Mouse (Mus musculus) hindbrain, embryonic 14.5 days (tissue): Measurements from ENCODE around the gene Gpr141. TPM values are rescaled to one million over a fixed set of nuclear protein-coding genes. Genes with fewer than 3 reads are reported as not detected.

Experiments used
- ATAC-seq: fragments of 200-750 bp; cut with Nextera tagmentation; 2 replicates; pipeline ENCODE4 v1.8.0; 2017; ENCODE audit warnings: moderate number of reproducible peaks, mild to moderate bottlenecking, moderate TSS enrichment, moderate library complexity; ENCODE audit not compliant: low FRiP score
- DNase-seq: peaks from one replicate; pipeline ENCODE4 v3.0.0-alpha.2; 2015; ENCODE audit warnings: low spot score
- H3K27ac ChIP-seq: fragments of 300-500 bp; sonication (generic); 2 replicates; pipeline ENCODE4 v1.5.1; 2014; ENCODE audit warnings: mild to moderate bottlenecking, moderate library complexity
- H3K27me3 ChIP-seq: fragments of 300-500 bp; sonication (generic); 2 replicates; pipeline ENCODE4 v1.6.1; 2014; ENCODE audit warnings: mild to moderate bottlenecking, low read length, mixed read lengths; ENCODE audit not compliant: control insufficient read depth, insufficient read depth
- H3K36me3 ChIP-seq: fragments of 300-500 bp; sonication (generic); replicated peaks from 2 replicates; pipeline ENCODE4 v1.6.1; 2014; ENCODE audit not compliant: control insufficient read depth, insufficient read depth
- H3K4me1 ChIP-seq: fragments of 300-500 bp; sonication (generic); replicated peaks from 2 replicates; pipeline ENCODE4 v1.6.1; 2014; ENCODE audit warnings: antibody characterized with exemption, low read length, mixed read lengths; ENCODE audit not compliant: control insufficient read depth, insufficient read depth
- H3K4me2 ChIP-seq: fragments of 300-500 bp; sonication (generic); replicated peaks from 2 replicates; pipeline ENCODE4 v1.6.1; 2014; ENCODE audit warnings: mild to moderate bottlenecking, moderate library complexity
- H3K4me3 ChIP-seq: fragments of 300-500 bp; sonication (generic); replicated peaks from 2 replicates; pipeline ENCODE4 v1.5.1; 2014; ENCODE audit warnings: mild to moderate bottlenecking, low read length
- H3K9ac ChIP-seq: fragments of 300-500 bp; sonication (generic); 2 replicates; pipeline ENCODE4 v1.6.1; 2014
- H3K9me3 ChIP-seq: fragments of 300-500 bp; sonication (generic); 2 replicates; pipeline ENCODE4 v1.6.1; 2016; ENCODE audit warnings: low read length; ENCODE audit not compliant: control insufficient read depth
- WGBS: fragments of 180-500 bp; shearing (Covaris S2); extraction: QIAGEN DNeasy Blood & Tissue Kit; methylation state at CpG from one replicate; pipeline ENCODE4 v1.1.7; 2014; 5-methylcytosine and 5-hydroxymethylcytosine counted together
- polyA plus RNA-seq: library from polyadenylated mRNA; unstranded; fragments of >200 nt; fragmentation: Nextera tagmentation; extraction: Ambion mirVana; gene quantifications from 2 replicates; pipeline ENCODE4 v1.2.1, GENCODE M21; 2014

The Gpr141 gene
- polyA plus RNA-seq: 0.11 and 0.12 TPM in 2 replicates

DNA sequence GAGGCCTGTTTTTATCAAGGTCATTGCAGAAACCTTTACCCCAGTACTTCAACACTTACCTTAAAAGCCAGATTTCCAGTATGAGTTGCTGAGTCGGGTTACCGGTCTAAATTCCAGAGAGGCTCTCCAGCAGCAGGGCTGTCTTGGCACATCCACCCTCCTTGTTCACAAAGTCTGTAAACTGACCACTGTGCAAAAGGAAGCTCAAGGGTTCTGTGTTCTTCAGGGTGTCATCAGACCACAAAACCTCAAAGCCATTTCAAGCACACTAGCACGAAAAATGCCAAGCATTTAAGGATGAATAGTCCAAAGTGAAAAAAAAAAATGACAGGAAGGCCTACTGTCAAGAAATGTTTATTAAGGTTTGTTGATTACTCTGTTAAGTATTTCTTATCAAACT lies at the start of gene Gpr141:
Gene Gpr141 (minus strand): TSS at position 187 of the 400 bp plus-strand sequence.
- 73% methylated on average over 3 of the region's 3 CpGs for WGBS
- ATAC-seq (no peak), DNase-seq (no peak)
- no peaks in the 10 kb centered on the region for H3K4me1 ChIP-seq
- no peak within 1 kb of the TSS for H3K27ac ChIP-seq
- no peaks in the 10 kb centered on the region for H3K36me3 ChIP-seq
- no peaks in the 10 kb centered on the region for H3K9me3 ChIP-seq
- no peaks in the 10 kb centered on the region for H3K27me3 ChIP-seq
- H3K4me2 ChIP-seq: no peak within 1 kb of the TSS
- no peak within 1 kb of the TSS for H3K9ac ChIP-seq
- H3K4me3 ChIP-seq: no peak within 1 kb of the TSS

DNA sequence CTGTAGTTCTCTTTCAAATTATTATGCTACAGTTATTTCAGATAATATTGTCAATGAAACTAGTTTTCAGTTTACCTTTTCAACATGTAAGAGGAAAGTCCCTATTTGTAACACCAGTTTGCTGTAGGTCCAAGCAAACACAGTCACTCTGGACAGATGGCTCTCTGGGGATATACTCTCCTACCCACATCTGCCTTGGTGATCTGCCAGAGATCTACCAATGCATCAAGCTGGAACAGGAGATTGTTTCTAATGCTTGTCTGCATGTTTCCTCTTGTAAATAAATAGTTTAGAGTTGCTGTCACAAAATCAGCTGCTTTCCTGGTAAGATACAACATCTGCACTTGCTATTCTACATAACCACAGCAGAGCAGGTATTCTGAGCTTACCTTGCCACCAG lies 40.2 kb upstream of the Gpr141 start:
- Histone ChIP-seq H3K9me3 (no peaks in the 10 kb centered on the region), H3K27ac (no peak overlapping the region), H3K27me3 (peaks cover 13% of the 10 kb centered on the region; the same call in 1 of the 2 replicates), H3K36me3 (no peaks in the 10 kb centered on the region), H3K4me2 (no peak overlapping the region), H3K4me1 (no peaks in the 10 kb centered on the region), H3K4me3 (no peak overlapping the region), H3K9ac (no peak overlapping the region)
- no peak for DNase-seq
- no peak for ATAC-seq

DNA sequence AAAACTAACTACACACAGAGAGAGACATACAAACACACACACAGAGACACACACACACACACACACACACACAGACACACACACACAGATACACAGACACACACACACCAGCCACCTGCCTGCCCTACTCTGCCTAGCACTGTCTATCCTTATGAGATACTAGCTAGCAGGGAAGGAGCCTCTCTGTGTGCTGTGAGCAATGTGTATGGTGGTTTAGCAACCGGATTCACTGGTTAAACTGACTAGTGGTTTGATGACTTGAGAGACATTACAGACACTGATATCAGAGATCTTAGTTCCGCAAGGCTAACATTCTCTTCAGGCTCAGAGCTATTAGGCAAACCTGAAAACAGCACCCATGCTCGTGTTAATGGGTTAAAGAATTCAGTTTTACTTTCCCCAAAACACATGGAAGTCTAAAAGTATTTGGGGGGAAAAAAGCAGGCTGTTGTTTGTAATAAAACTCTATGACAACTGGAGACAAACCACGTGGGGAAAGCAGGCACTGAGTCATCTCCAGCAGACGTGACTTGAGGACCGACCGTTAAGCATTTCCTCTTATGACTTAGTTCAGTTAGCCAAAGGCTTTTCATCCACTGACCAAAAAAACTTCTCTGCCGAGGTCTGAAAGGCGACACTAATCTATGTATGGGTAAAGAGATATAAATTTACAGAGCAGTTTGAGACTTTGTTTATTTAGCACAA lies 30.7 kb upstream of the Gpr141 start:
- no peaks in the 10 kb centered on the region for H3K36me3 ChIP-seq
- H3K27ac ChIP-seq: no peak overlapping the region
- no peak for ATAC-seq
- no peak overlapping the region for H3K4me2 ChIP-seq
- 86% methylated on average over 9 of the region's 9 CpGs for WGBS
- H3K9ac ChIP-seq: no peak overlapping the region
- H3K9me3 ChIP-seq: no peaks in the 10 kb centered on the region
- DNase-seq: no peak
- no peak overlapping the region for H3K4me3 ChIP-seq
- no peaks in the 10 kb centered on the region for H3K4me1 ChIP-seq
- no peaks in the 10 kb centered on the region for H3K27me3 ChIP-seq

GRCm38 (mm10) chr13:19854049-19854448 lies 30.0 kb upstream of the Gpr141 start:
- Histone ChIP-seq H3K4me2 (no peak overlapping the region), H3K27me3 (no peaks in the 10 kb centered on the region), H3K4me1 (no peaks in the 10 kb centered on the region), H3K27ac (no peak overlapping the region), H3K9me3 (no peaks in the 10 kb centered on the region), H3K9ac (no peak overlapping the region), H3K36me3 (no peaks in the 10 kb centered on the region), H3K4me3 (no peak overlapping the region)
- WGBS: 76% methylated on average over 2 of the region's 2 CpGs
- DNase-seq (no peak), ATAC-seq (no peak)

DNA sequence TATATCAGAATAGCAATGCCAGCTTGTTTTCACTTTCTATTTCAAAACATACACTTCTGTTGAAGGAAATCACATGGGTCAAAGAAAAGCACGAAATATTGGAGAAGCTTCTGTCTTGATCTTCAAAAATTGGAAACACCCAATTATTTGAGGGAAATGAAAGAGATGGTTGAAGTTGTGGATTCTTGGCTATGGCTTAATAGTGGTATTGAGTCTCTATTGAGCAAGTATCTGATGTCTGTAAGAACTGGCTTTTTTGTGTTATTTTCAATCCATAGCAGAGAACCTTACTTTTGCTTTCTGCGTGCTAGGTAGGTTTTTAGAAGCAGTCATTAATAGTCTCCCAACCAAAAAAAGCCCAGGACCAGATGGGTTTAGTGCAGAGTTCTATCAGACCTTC lies 19.4 kb upstream of the Gpr141 start:
- Histone ChIP-seq H3K4me3 (no peak overlapping the region), H3K27ac (no peak overlapping the region), H3K36me3 (no peaks in the 10 kb centered on the region), H3K9me3 (no peaks in the 10 kb centered on the region), H3K4me1 (no peaks in the 10 kb centered on the region), H3K9ac (no peak overlapping the region), H3K27me3 (no peaks in the 10 kb centered on the region), H3K4me2 (no peak overlapping the region)
- no peak for DNase-seq
- 96% methylated on average over 2 of the region's 2 CpGs for WGBS
- ATAC-seq: no peak

- no peaks in the 10 kb centered on the region for H3K27me3 ChIP-seq
- no peak overlapping the region for H3K4me2 ChIP-seq
- H3K9ac ChIP-seq: no peak overlapping the region
- H3K4me3 ChIP-seq: no peak overlapping the region
- DNase-seq (no peak), ATAC-seq (no peak)
- H3K36me3 ChIP-seq: no peaks in the 10 kb centered on the region
- WGBS: 80% methylated on average over 3 of the region's 3 CpGs
- H3K4me1 ChIP-seq: no peaks in the 10 kb centered on the region
- H3K9me3 ChIP-seq: no peaks in the 10 kb centered on the region
- H3K27ac ChIP-seq: no peak overlapping the region
Observed at GRCm38 (mm10) chr13:19842707-19843106, 18.6 kb upstream of the Gpr141 start.

- no peak for ATAC-seq
- Histone ChIP-seq H3K9me3 (no peaks in the 10 kb centered on the region), H3K4me3 (no peak overlapping the region)
Observed at GRCm38 (mm10) chr13:19841615-19842014, 17.6 kb upstream of the Gpr141 start.

GRCm38 (mm10) chr13:19840206-19840605 lies 16.1 kb upstream of the Gpr141 start:
- Histone ChIP-seq H3K36me3 (no peaks in the 10 kb centered on the region), H3K9ac (no peak overlapping the region), H3K27ac (no peak overlapping the region), H3K4me2 (no peak overlapping the region), H3K4me3 (no peak overlapping the region), H3K9me3 (no peaks in the 10 kb centered on the region), H3K4me1 (no peaks in the 10 kb centered on the region), H3K27me3 (no peaks in the 10 kb centered on the region)
- DNase-seq (no peak), ATAC-seq (no peak)
- WGBS: 81% methylated on average over 1 of the region's 1 CpGs

More at GRCm38 (mm10) chr13:19841615-19842014, 17.6 kb upstream of the Gpr141 start:
- no peak overlapping the region for H3K27ac ChIP-seq
- H3K4me1 ChIP-seq: no peaks in the 10 kb centered on the region
- no peaks in the 10 kb centered on the region for H3K27me3 ChIP-seq
- no peaks in the 10 kb centered on the region for H3K36me3 ChIP-seq
- no peak for DNase-seq
- 83% methylated on average over 5 of the region's 5 CpGs for WGBS
- H3K9ac ChIP-seq: no peak overlapping the region
- H3K4me2 ChIP-seq: no peak overlapping the region

GRCm38 (mm10) chr13:19830560-19830959 lies 6.5 kb upstream of the Gpr141 start:
- ATAC-seq (no peak), DNase-seq (no peak)
- WGBS: 96% methylated on average over 4 of the region's 4 CpGs
- Histone ChIP-seq H3K27ac (no peak overlapping the region), H3K4me1 (no peaks in the 10 kb centered on the region), H3K4me2 (no peak overlapping the region), H3K9ac (no peak overlapping the region), H3K36me3 (no peaks in the 10 kb centered on the region), H3K4me3 (no peak overlapping the region), H3K9me3 (no peaks in the 10 kb centered on the region), H3K27me3 (no peaks in the 10 kb centered on the region)

DNA sequence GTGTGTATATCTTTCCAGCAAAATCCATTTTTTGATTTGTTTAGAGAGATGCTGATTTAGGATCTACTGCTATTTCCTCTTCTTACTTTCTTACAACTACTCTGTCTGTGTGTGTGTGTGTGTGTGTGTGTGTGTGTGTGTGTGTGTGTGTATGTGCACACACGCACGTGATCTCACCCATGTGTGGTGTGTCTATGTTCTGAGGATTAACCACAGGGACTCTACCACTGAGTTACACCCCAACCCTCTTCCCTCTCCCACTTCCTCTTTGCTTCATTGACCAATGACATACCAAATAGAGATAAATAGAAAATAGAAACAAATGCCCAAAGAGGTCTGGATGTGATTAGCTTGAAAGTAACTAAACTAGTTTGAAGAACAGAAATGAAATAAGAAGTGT lies 4.0 kb upstream of the Gpr141 start:
- Histone ChIP-seq H3K27ac (no peak overlapping the region), H3K4me1 (no peaks in the 10 kb centered on the region), H3K36me3 (no peaks in the 10 kb centered on the region), H3K27me3 (no peaks in the 10 kb centered on the region), H3K4me3 (no peak overlapping the region), H3K9me3 (no peaks in the 10 kb centered on the region), H3K4me2 (no peak overlapping the region), H3K9ac (no peak overlapping the region)
- no peak for DNase-seq
- ATAC-seq: no peak
- WGBS: 96% methylated on average over 2 of the region's 2 CpGs
